Mouse (Mus musculus): ENCODE results near the gene Gstp1. TPM values are rescaled to one million over a fixed set of nuclear protein-coding genes. Genes with fewer than 3 reads are reported as not detected.

Gene Gstp1
- polyA plus RNA-seq, 1 experiment from 2014 or later, result 470 TPM

GRCm38 (mm10) chr19:3991562-3991961 lies 46.2 kb downstream of the Gstp1 start:
- no peak for DNase-seq (ENCODE audit: low spot score)
- H3K4me1 ChIP-seq, result peaks cover 34% of the 10 kb centered on the region
- no peaks in the 10 kb centered on the region for H3K36me3 ChIP-seq
- H3K4me3 ChIP-seq, result no peak overlapping the region
- no peaks in the 10 kb centered on the region for H3K9me3 ChIP-seq
- 84% methylated on average over 3 of the region's 3 CpGs for WGBS
- 0 out of 2 replicates have a peak, but pooled peaks cover 6% of the 10 kb centered on the region for H3K27me3 ChIP-seq (ENCODE audit: insufficient read depth, poor library complexity, severe bottlenecking)
- no peak overlapping the region for H3K27ac ChIP-seq

GRCm38 (mm10) chr19:3990804-3991203 lies 47.0 kb downstream of the Gstp1 start:
- 0 out of 2 replicates have a peak, but pooled peaks cover 6% of the 10 kb centered on the region for H3K27me3 ChIP-seq (ENCODE audit: insufficient read depth, poor library complexity, severe bottlenecking)
- no peak overlapping the region for H3K27ac ChIP-seq
- H3K9me3 ChIP-seq, result no peaks in the 10 kb centered on the region
- no peak overlapping the region for H3K4me3 ChIP-seq
- WGBS, result 56% methylated on average over 6 of the region's 6 CpGs
- no peak for DNase-seq (ENCODE audit: low spot score)
- H3K36me3 ChIP-seq, result no peaks in the 10 kb centered on the region
- H3K4me1 ChIP-seq, result peaks cover 41% of the 10 kb centered on the region

DNA sequence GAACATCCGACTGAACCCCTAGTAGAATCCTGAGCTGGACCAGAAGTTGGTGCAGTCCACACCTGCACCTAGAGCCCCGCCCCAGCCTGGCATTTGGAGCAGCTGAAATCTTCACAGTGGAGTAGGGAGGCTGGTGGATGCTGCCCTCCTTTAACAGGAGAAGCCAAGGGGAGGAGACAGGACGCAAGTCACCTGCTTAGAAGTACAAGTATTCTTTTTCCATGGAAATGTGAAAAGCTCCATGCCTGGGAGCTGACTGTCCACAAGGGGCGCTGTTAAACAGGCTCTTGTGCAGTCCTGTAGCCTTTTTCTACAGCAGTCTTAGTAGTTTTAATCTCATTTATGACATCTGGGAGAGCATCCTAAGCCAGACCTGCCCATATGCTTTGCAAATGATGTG lies 49.0 kb downstream of the Gstp1 start:
- 0 out of 2 replicates have a peak, but pooled peaks cover 6% of the 10 kb centered on the region for H3K27me3 ChIP-seq (ENCODE audit: insufficient read depth, poor library complexity, severe bottlenecking)
- WGBS, result 84% methylated on average over 4 of the region's 4 CpGs
- DNase-seq (ENCODE audit: low spot score), result no peak
- no peak overlapping the region for H3K4me3 ChIP-seq
- H3K4me1 ChIP-seq, result peaks cover 62% of the 10 kb centered on the region
- no peak overlapping the region for H3K27ac ChIP-seq
- H3K9me3 ChIP-seq, result no peaks in the 10 kb centered on the region
- H3K36me3 ChIP-seq, result no peaks in the 10 kb centered on the region

DNA sequence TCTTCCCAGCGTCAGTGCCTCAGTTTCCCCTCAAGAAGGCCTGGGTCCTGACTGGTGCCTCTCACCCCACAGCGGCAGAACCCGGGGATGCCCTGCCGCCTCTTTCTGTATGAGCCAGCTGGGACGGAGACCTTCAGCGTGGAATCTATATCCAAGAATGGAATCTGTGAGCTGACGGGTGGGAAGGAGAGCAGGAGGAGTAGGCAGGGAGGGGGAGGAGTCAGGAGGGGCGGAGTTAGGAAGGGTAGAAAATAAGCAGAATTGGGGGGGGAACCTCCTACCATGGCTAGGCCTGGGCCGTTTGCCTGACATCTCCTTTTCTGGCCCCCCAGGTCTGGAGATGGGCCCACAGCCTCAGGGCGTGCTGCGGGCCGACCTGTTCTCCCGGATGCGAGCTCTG lies 49.7 kb downstream of the Gstp1 start:
- no peaks in the 10 kb centered on the region for H3K36me3 ChIP-seq
- H3K27me3 ChIP-seq (ENCODE audit: insufficient read depth, poor library complexity, severe bottlenecking), result 0 out of 2 replicates have a peak, but pooled peaks cover 6% of the 10 kb centered on the region
- H3K27ac ChIP-seq, result no peak overlapping the region; the same call in 1 of the 2 replicates
- H3K4me1 ChIP-seq, result peaks cover 69% of the 10 kb centered on the region
- no peak overlapping the region for H3K4me3 ChIP-seq
- no peak for DNase-seq (ENCODE audit: low spot score)
- 77% methylated on average over 14 of the region's 14 CpGs for WGBS
- H3K9me3 ChIP-seq, result no peaks in the 10 kb centered on the region

DNA sequence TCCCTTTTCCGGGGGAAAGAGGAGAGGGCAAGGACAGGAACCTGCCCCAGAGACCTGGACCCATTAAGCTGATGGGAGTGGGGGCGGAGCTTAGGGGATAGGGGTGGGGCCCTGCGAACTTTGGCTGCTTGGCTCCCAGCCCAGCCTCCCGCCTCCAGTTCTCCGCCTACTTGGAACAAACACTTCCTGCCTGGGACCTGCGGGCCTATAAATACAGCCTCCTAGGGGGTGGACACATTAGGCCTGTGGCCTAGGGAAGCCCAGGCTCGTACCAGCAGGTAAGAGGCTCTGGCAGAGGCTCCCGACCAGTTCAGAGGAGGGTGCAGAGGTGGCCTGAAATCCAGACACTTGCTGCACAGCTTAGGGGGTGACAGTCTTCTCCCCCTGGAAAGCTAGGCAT lies 51.5 kb downstream of the Gstp1 start, which contains the start of gene Acy3:
Gene Acy3, plus strand, starts transcription at position 237 of the 400 bp plus-strand sequence.
- peaks cover 66% of the 10 kb centered on the region for H3K4me1 ChIP-seq
- DNase-seq (ENCODE audit: low spot score), result peak; percentile 86
- no peaks in the 10 kb centered on the region for H3K9me3 ChIP-seq
- H3K36me3 ChIP-seq, result no peaks in the 10 kb centered on the region
- 0 out of 2 replicates have a peak, but pooled peaks cover 6% of the 10 kb centered on the region for H3K27me3 ChIP-seq (ENCODE audit: insufficient read depth, poor library complexity, severe bottlenecking)
- peak within 1 kb of the TSS; percentile 20; the same call in 1 of the 2 replicates for H3K4me3 ChIP-seq
- WGBS, result 17% methylated on average over 8 of the region's 8 CpGs
- H3K27ac ChIP-seq, result peak within 1 kb of the TSS; percentile 80

Other genes with a start within 250 kb of the Gstp1 start
- 29.8 and 40.3 TPM in 2 replicates for gene Chka, start 186.2 kb downstream of the Gstp1 start, polyA plus RNA-seq (2016; fragmentation: Nextera tagmentation; extraction: Ambion mirVana)
- 22.5 and 32.2 TPM in 2 replicates for gene Tcirg1, start 130.9 kb downstream of the Gstp1 start, polyA plus RNA-seq (2016; fragmentation: Nextera tagmentation; extraction: Ambion mirVana)
- 323 and 356 TPM in 2 replicates for gene Ndufs8, start 125.2 kb downstream of the Gstp1 start, polyA plus RNA-seq (2016; fragmentation: Nextera tagmentation; extraction: Ambion mirVana)
- gene Aldh3b1, start 108.2 kb downstream of the Gstp1 start, polyA plus RNA-seq (2016; fragmentation: Nextera tagmentation; extraction: Ambion mirVana), result 2.1 and 3.0 TPM in 2 replicates
- gene Unc93b1, start 102.8 kb downstream of the Gstp1 start, polyA plus RNA-seq (2016; fragmentation: Nextera tagmentation; extraction: Ambion mirVana), result 4.4 and 5.0 TPM in 2 replicates
- not detected in 2 replicates for gene Aldh3b3, start 79.3 kb downstream of the Gstp1 start, polyA plus RNA-seq (2016; fragmentation: Nextera tagmentation; extraction: Ambion mirVana)
- gene Aldh3b2, start 65.7 kb downstream of the Gstp1 start, polyA plus RNA-seq (2016; fragmentation: Nextera tagmentation; extraction: Ambion mirVana), result 0.51 and 1.8 TPM in 2 replicates
- gene Acy3, start 51.4 kb downstream of the Gstp1 start, polyA plus RNA-seq (2016; fragmentation: Nextera tagmentation; extraction: Ambion mirVana), result 9.5 and 10.3 TPM in 2 replicates
- 0.45 TPM in 1 of 2 replicates, not detected in the other for gene Tbx10, start 45.2 kb downstream of the Gstp1 start, polyA plus RNA-seq (2016; fragmentation: Nextera tagmentation; extraction: Ambion mirVana)
- 40.2 and 52.4 TPM in 2 replicates for gene Nudt8, start 37.4 kb downstream of the Gstp1 start, polyA plus RNA-seq (2016; fragmentation: Nextera tagmentation; extraction: Ambion mirVana)
- 4.1 and 5.2 TPM in 2 replicates for gene Gm49405, start 37.4 kb downstream of the Gstp1 start, polyA plus RNA-seq (2016; fragmentation: Nextera tagmentation; extraction: Ambion mirVana)
- 32.4 and 75.0 TPM in 2 replicates for gene Doc2g, start 34.7 kb downstream of the Gstp1 start, polyA plus RNA-seq (2016; fragmentation: Nextera tagmentation; extraction: Ambion mirVana)
- gene Ndufv1, start 25.2 kb downstream of the Gstp1 start, polyA plus RNA-seq (2016; fragmentation: Nextera tagmentation; extraction: Ambion mirVana), result 298 and 420 TPM in 2 replicates
- 2.9 TPM in 2 replicates for gene Gstp2, start 8.0 kb upstream of the Gstp1 start, polyA plus RNA-seq (2016; fragmentation: Nextera tagmentation; extraction: Ambion mirVana)
- 0.37 TPM in 1 of 2 replicates, not detected in the other for gene Gstp3, start 21.6 kb upstream of the Gstp1 start, polyA plus RNA-seq (2016; fragmentation: Nextera tagmentation; extraction: Ambion mirVana)
- not detected in 2 replicates for gene Cabp2, start 43.6 kb upstream of the Gstp1 start, polyA plus RNA-seq (2016; fragmentation: Nextera tagmentation; extraction: Ambion mirVana)
- gene Cdk2ap2, start 59.2 kb upstream of the Gstp1 start, polyA plus RNA-seq (2016; fragmentation: Nextera tagmentation; extraction: Ambion mirVana), result 67.9 and 86.0 TPM in 2 replicates
- gene Pitpnm1, start 62.0 kb upstream of the Gstp1 start, polyA plus RNA-seq (2016; fragmentation: Nextera tagmentation; extraction: Ambion mirVana), result 14.3 and 21.2 TPM in 2 replicates
- 89.7 and 93.8 TPM in 2 replicates for gene Aip, start 87.9 kb upstream of the Gstp1 start, polyA plus RNA-seq (2016; fragmentation: Nextera tagmentation; extraction: Ambion mirVana)
- not detected in 2 replicates for gene Gpr152, start 101.8 kb upstream of the Gstp1 start, polyA plus RNA-seq (2016; fragmentation: Nextera tagmentation; extraction: Ambion mirVana)
- gene Cabp4, start 106.0 kb upstream of the Gstp1 start, polyA plus RNA-seq (2016; fragmentation: Nextera tagmentation; extraction: Ambion mirVana), result not detected in 2 replicates
- 135 and 146 TPM in 2 replicates for gene Coro1b, start 110.6 kb upstream of the Gstp1 start, polyA plus RNA-seq (2016; fragmentation: Nextera tagmentation; extraction: Ambion mirVana)
- gene Ptprcap, start 115.6 kb upstream of the Gstp1 start, polyA plus RNA-seq (2016; fragmentation: Nextera tagmentation; extraction: Ambion mirVana), result 1.8 and 4.4 TPM in 2 replicates
- gene Rps6kb2, start 125.4 kb upstream of the Gstp1 start, polyA plus RNA-seq (2016; fragmentation: Nextera tagmentation; extraction: Ambion mirVana), result 53.4 and 57.0 TPM in 2 replicates
- 2.3 and 2.8 TPM in 2 replicates for gene Carns1, start 137.5 kb upstream of the Gstp1 start, polyA plus RNA-seq (2016; fragmentation: Nextera tagmentation; extraction: Ambion mirVana)
- gene Tbc1d10c, start 153.3 kb upstream of the Gstp1 start, polyA plus RNA-seq (2016; fragmentation: Nextera tagmentation; extraction: Ambion mirVana), result 0.94 and 1.5 TPM in 2 replicates
- gene Ppp1ca, start 154.1 kb upstream of the Gstp1 start, polyA plus RNA-seq (2016; fragmentation: Nextera tagmentation; extraction: Ambion mirVana), result 876 and 946 TPM in 2 replicates
- gene Rad9a, start 163.7 kb upstream of the Gstp1 start, polyA plus RNA-seq (2016; fragmentation: Nextera tagmentation; extraction: Ambion mirVana), result 33.0 and 40.0 TPM in 2 replicates
- gene Clcf1, start 176.3 kb upstream of the Gstp1 start, polyA plus RNA-seq (2016; fragmentation: Nextera tagmentation; extraction: Ambion mirVana), result 2.1 and 3.4 TPM in 2 replicates
- not detected in 2 replicates for gene AC109138.7, start 176.4 kb upstream of the Gstp1 start, polyA plus RNA-seq (2016; fragmentation: Nextera tagmentation; extraction: Ambion mirVana)
- gene Pold4, start 193.9 kb upstream of the Gstp1 start, polyA plus RNA-seq (2016; fragmentation: Nextera tagmentation; extraction: Ambion mirVana), result 15.5 and 18.7 TPM in 2 replicates
- 2.9 and 3.5 TPM in 2 replicates for gene Ssh3, start 231.2 kb upstream of the Gstp1 start, polyA plus RNA-seq (2016; fragmentation: Nextera tagmentation; extraction: Ambion mirVana)
- gene Ankrd13d, start 245.2 kb upstream of the Gstp1 start, polyA plus RNA-seq (2016; fragmentation: Nextera tagmentation; extraction: Ambion mirVana), result 1.9 and 3.6 TPM in 2 replicates

Measured in heart, embryonic 10.5 days (tissue).